Mouse (Mus musculus) limb, embryonic 12.5 days (tissue): ENCODE data around the gene Calr4. TPM values are rescaled to one million over a fixed set of nuclear protein-coding genes. Genes with fewer than 3 reads are reported as not detected.
A peak's percentile ranks its signal among the peaks of the same experiment; 100 is the strongest.

Experiments
- ATAC-seq: fragments of 200-750 bp; cut with Nextera tagmentation; 2 replicates; pipeline ENCODE4 v1.8.0; 2017; ENCODE audit warnings: low read depth, moderate TSS enrichment; ENCODE audit not compliant: insufficient number of reproducible peaks, insufficient read depth, low FRiP score, low TSS enrichment
- H3K27ac ChIP-seq: fragments of 300-500 bp; sonication (generic); 2 replicates; pipeline ENCODE4 v1.5.1; 2016; ENCODE audit warnings: mild to moderate bottlenecking, moderate library complexity
- H3K27me3 ChIP-seq: fragments of 300-500 bp; sonication (generic); 2 replicates; pipeline ENCODE4 v1.6.1; 2016; ENCODE audit warnings: mild to moderate bottlenecking, moderate library complexity
- H3K36me3 ChIP-seq: fragments of 300-500 bp; sonication (generic); 2 replicates; pipeline ENCODE4 v1.6.1; 2016; ENCODE audit warnings: mild to moderate bottlenecking, moderate library complexity
- H3K4me1 ChIP-seq: fragments of 300-500 bp; sonication (generic); replicated peaks from 2 replicates; pipeline ENCODE4 v1.6.1; 2016
- H3K4me2 ChIP-seq: fragments of 300-500 bp; sonication (generic); 2 replicates; pipeline ENCODE4 v1.6.1; 2016; ENCODE audit warnings: mild to moderate bottlenecking, moderate library complexity
- H3K4me3 ChIP-seq: fragments of 300-500 bp; sonication (generic); replicated peaks from 2 replicates; pipeline ENCODE4 v1.5.1; 2016; ENCODE audit warnings: mild to moderate bottlenecking
- H3K9ac ChIP-seq: fragments of 300-500 bp; sonication (generic); replicated peaks from 2 replicates; pipeline ENCODE4 v1.6.1; 2016; ENCODE audit warnings: mild to moderate bottlenecking, moderate library complexity
- H3K9me3 ChIP-seq: fragments of 300-500 bp; sonication (generic); 2 replicates; pipeline ENCODE4 v1.6.1; 2016; ENCODE audit warnings: mild to moderate bottlenecking, moderate library complexity
- WGBS: fragments of 180-500 bp; shearing (Covaris S2); methylation state at CpG from one replicate; pipeline ENCODE4 v1.1.7; 2016; 5-methylcytosine and 5-hydroxymethylcytosine counted together
- polyA plus RNA-seq: library from polyadenylated mRNA; unstranded; fragments of >200 nt; fragmentation: Nextera tagmentation; extraction: Ambion mirVana; gene quantifications from 2 replicates; pipeline ENCODE4 v1.2.1, GENCODE M21; 2016

Gene Calr4
- polyA plus RNA-seq = not detected in 2 replicates

GRCm38 (mm10) chr4:109234185-109234584 lies at the start of gene Calr4:
Calr4 (plus strand) TSS chr4:109234485.
- no peak for ATAC-seq
- Histone ChIP-seq H3K4me2 (no peak within 1 kb of the TSS), H3K36me3 (no peaks in the 10 kb centered on the region), H3K4me3 (no peak within 1 kb of the TSS), H3K9me3 (no peaks in the 10 kb centered on the region), H3K27ac (no peak within 1 kb of the TSS), H3K27me3 (no peaks in the 10 kb centered on the region), H3K4me1 (peaks cover 8% of the 10 kb centered on the region; the same call in 1 of the 2 replicates), H3K9ac (no peak within 1 kb of the TSS)
- 81% methylated on average over 2 of the region's 2 CpGs for WGBS

- Histone ChIP-seq H3K4me1 (no peaks in the 10 kb centered on the region), H3K9me3 (no peaks in the 10 kb centered on the region), H3K4me2 (no peak overlapping the region), H3K4me3 (no peak overlapping the region), H3K9ac (no peak overlapping the region), H3K27me3 (no peaks in the 10 kb centered on the region), H3K27ac (no peak overlapping the region), H3K36me3 (no peaks in the 10 kb centered on the region)
- no peak for ATAC-seq
- 85% methylated on average over 8 of the region's 8 CpGs for WGBS
These were observed 48.5 kb upstream of the Calr4 start for GRCm38 (mm10) chr4:109185616-109186405.

- Histone ChIP-seq H3K27me3 (no peaks in the 10 kb centered on the region), H3K4me3 (no peak overlapping the region), H3K4me1 (no peaks in the 10 kb centered on the region), H3K36me3 (no peaks in the 10 kb centered on the region), H3K4me2 (no peak overlapping the region), H3K9me3 (no peaks in the 10 kb centered on the region), H3K9ac (no peak overlapping the region), H3K27ac (no peak overlapping the region)
- 75% methylated on average over 10 of the region's 10 CpGs for WGBS
- no peak for ATAC-seq
These were observed 42.7 kb upstream of the Calr4 start for GRCm38 (mm10) chr4:109191598-109191997.

- Histone ChIP-seq H3K27ac (no peak overlapping the region), H3K4me1 (no peaks in the 10 kb centered on the region), H3K9me3 (no peaks in the 10 kb centered on the region), H3K4me3 (no peak overlapping the region), H3K4me2 (no peak overlapping the region), H3K36me3 (peaks cover 13% of the 10 kb centered on the region), H3K9ac (no peak overlapping the region), H3K27me3 (no peaks in the 10 kb centered on the region)
- 85% methylated on average over 5 of the region's 5 CpGs for WGBS
- ATAC-seq = no peak
These were observed 40.4 kb upstream of the Calr4 start for GRCm38 (mm10) chr4:109193886-109194285.

GRCm38 (mm10) chr4:109195900-109196629 lies 38.2 kb upstream of the Calr4 start:
- Histone ChIP-seq H3K9ac (no peak overlapping the region), H3K4me3 (no peak overlapping the region), H3K27ac (no peak overlapping the region), H3K27me3 (no peaks in the 10 kb centered on the region), H3K9me3 (no peaks in the 10 kb centered on the region), H3K36me3 (peaks cover 18% of the 10 kb centered on the region), H3K4me1 (peaks cover 5% of the 10 kb centered on the region), H3K4me2 (no peak overlapping the region)
- ATAC-seq = no peak
- 89% methylated on average over 7 of the region's 7 CpGs for WGBS

- no peak overlapping the region for H3K27ac ChIP-seq
- no peaks in the 10 kb centered on the region for H3K9me3 ChIP-seq
- WGBS = 95% methylated on average over 4 of the region's 4 CpGs
- no peak overlapping the region for H3K9ac ChIP-seq
- H3K4me2 ChIP-seq = no peak overlapping the region
- H3K4me1 ChIP-seq = peaks cover 6% of the 10 kb centered on the region
- peaks cover 18% of the 10 kb centered on the region for H3K36me3 ChIP-seq
- no peak for ATAC-seq
- no peak overlapping the region for H3K4me3 ChIP-seq
- H3K27me3 ChIP-seq = no peaks in the 10 kb centered on the region
These were observed 35.2 kb upstream of the Calr4 start for GRCm38 (mm10) chr4:109199069-109199468.

- Histone ChIP-seq H3K9me3 (no peaks in the 10 kb centered on the region), H3K9ac (peak within 1 kb of the TSS; percentile 74), H3K27ac (peak within 1 kb of the TSS; percentile 93), H3K4me1 (peaks cover 6% of the 10 kb centered on the region), H3K27me3 (no peaks in the 10 kb centered on the region), H3K4me2 (peak within 1 kb of the TSS; percentile 90), H3K4me3 (peak within 1 kb of the TSS; percentile 76), H3K36me3 (peaks cover 18% of the 10 kb centered on the region)
- WGBS = under 1% methylated on average over 57 of the region's 59 CpGs
- ATAC-seq = peak; percentile 98
These were observed 32.5 kb upstream of the Calr4 start, which contains the start of gene Osbpl9 for GRCm38 (mm10) chr4:109201582-109202424. Osbpl9 (minus strand) TSS chr4:109202272.

- H3K9me3 ChIP-seq = no peaks in the 10 kb centered on the region
- H3K4me2 ChIP-seq = no peak overlapping the region
- ATAC-seq = no peak
- H3K4me3 ChIP-seq = no peak overlapping the region
- peaks cover 4% of the 10 kb centered on the region; the same call in 1 of the 2 replicates for H3K36me3 ChIP-seq
- WGBS = 97% methylated on average over 1 of the region's 1 CpGs
- H3K27ac ChIP-seq = no peak overlapping the region
- no peak overlapping the region for H3K9ac ChIP-seq
- H3K27me3 ChIP-seq = no peaks in the 10 kb centered on the region
- peaks cover 6% of the 10 kb centered on the region for H3K4me1 ChIP-seq
These were observed 30.4 kb upstream of the Calr4 start for GRCm38 (mm10) chr4:109203931-109204330.

- no peaks in the 10 kb centered on the region for H3K27me3 ChIP-seq
- H3K9me3 ChIP-seq = no peaks in the 10 kb centered on the region
- peaks cover 6% of the 10 kb centered on the region for H3K4me1 ChIP-seq
- H3K27ac ChIP-seq = no peak overlapping the region
- H3K4me3 ChIP-seq = no peak overlapping the region
- H3K9ac ChIP-seq = no peak overlapping the region
- H3K36me3 ChIP-seq = no peaks in the 10 kb centered on the region
- no peak overlapping the region for H3K4me2 ChIP-seq
- 71% methylated on average over 1 of the region's 1 CpGs for WGBS
- ATAC-seq = no peak
These were observed 29.9 kb upstream of the Calr4 start for GRCm38 (mm10) chr4:109204416-109204815.

GRCm38 (mm10) chr4:109207524-109207923 lies 26.8 kb upstream of the Calr4 start:
- Histone ChIP-seq H3K27me3 (no peaks in the 10 kb centered on the region), H3K9ac (no peak overlapping the region), H3K4me2 (no peak overlapping the region), H3K4me3 (no peak overlapping the region), H3K36me3 (no peaks in the 10 kb centered on the region), H3K27ac (no peak overlapping the region), H3K4me1 (no peaks in the 10 kb centered on the region), H3K9me3 (no peaks in the 10 kb centered on the region)
- 81% methylated on average over 5 of the region's 5 CpGs for WGBS
- ATAC-seq = no peak

- no peaks in the 10 kb centered on the region for H3K36me3 ChIP-seq
- H3K27ac ChIP-seq = no peak overlapping the region
- no peaks in the 10 kb centered on the region for H3K4me1 ChIP-seq
- H3K4me2 ChIP-seq = no peak overlapping the region
- 94% methylated on average over 2 of the region's 2 CpGs for WGBS
- H3K9me3 ChIP-seq = no peaks in the 10 kb centered on the region
- no peaks in the 10 kb centered on the region for H3K27me3 ChIP-seq
- no peak overlapping the region for H3K4me3 ChIP-seq
- ATAC-seq = no peak
- H3K9ac ChIP-seq = no peak overlapping the region
These were observed 24.0 kb upstream of the Calr4 start for GRCm38 (mm10) chr4:109210253-109210652.
